Mouse (Mus musculus): ENCODE measurements around the gene Aipl1.

Aipl1 gene

GRCm38 (mm10) chr11:72037409-72037808 is at the start of gene Aipl1:
TSS of gene Aipl1 (minus strand) at chr11:72037509.
- DNase-seq (ENCODE audit: low read depth) = no peak

GRCm38 (mm10) chr11:72086251-72087046 is 49.1 kb upstream of the Aipl1 start:
- no peak for DNase-seq (ENCODE audit: low read depth)

- no peak for DNase-seq (ENCODE audit: low read depth)
These were observed 47.0 kb upstream of the Aipl1 start for GRCm38 (mm10) chr11:72084337-72084736.

- DNase-seq (ENCODE audit: low read depth) = no peak
These were observed 45.3 kb upstream of the Aipl1 start for GRCm38 (mm10) chr11:72082601-72083000.

- no peak for DNase-seq (ENCODE audit: low read depth)
These were observed 43.2 kb upstream of the Aipl1 start for GRCm38 (mm10) chr11:72080461-72080860.

GRCm38 (mm10) chr11:72078647-72079046 is 41.3 kb upstream of the Aipl1 start:
- peak; percentile 50 for DNase-seq (ENCODE audit: low read depth)

- peak; percentile 56 for DNase-seq (ENCODE audit: low read depth)
These were observed 40.7 kb upstream of the Aipl1 start for GRCm38 (mm10) chr11:72078056-72078455.

- no peak for DNase-seq (ENCODE audit: low read depth)
These were observed 36.9 kb upstream of the Aipl1 start for GRCm38 (mm10) chr11:72074230-72074629.

GRCm38 (mm10) chr11:72072331-72072905 is 35.1 kb upstream of the Aipl1 start:
- no peak for DNase-seq (ENCODE audit: low read depth)

- DNase-seq (ENCODE audit: low read depth) = no peak
These were observed 33.4 kb upstream of the Aipl1 start for GRCm38 (mm10) chr11:72070733-72071132.

- DNase-seq (ENCODE audit: low read depth) = no peak
These were observed 30.7 kb upstream of the Aipl1 start for GRCm38 (mm10) chr11:72068026-72068425.

- no peak for DNase-seq (ENCODE audit: low read depth)
These were observed 30.0 kb upstream of the Aipl1 start for GRCm38 (mm10) chr11:72067326-72067725.

GRCm38 (mm10) chr11:72066330-72066729 is 29.0 kb upstream of the Aipl1 start:
- DNase-seq (ENCODE audit: low read depth) = peak; percentile 25

GRCm38 (mm10) chr11:72065103-72065502 is 27.8 kb upstream of the Aipl1 start:
- DNase-seq (ENCODE audit: low read depth) = no peak

GRCm38 (mm10) chr11:72064414-72064813 is 27.1 kb upstream of the Aipl1 start:
- no peak for DNase-seq (ENCODE audit: low read depth)

- DNase-seq (ENCODE audit: low read depth) = no peak
These were observed 23.8 kb upstream of the Aipl1 start for GRCm38 (mm10) chr11:72061093-72061620.

- no peak for DNase-seq (ENCODE audit: low read depth)
These were observed 23.1 kb upstream of the Aipl1 start for GRCm38 (mm10) chr11:72060416-72060815.

GRCm38 (mm10) chr11:72057166-72057565 is 19.9 kb upstream of the Aipl1 start:
- DNase-seq (ENCODE audit: low read depth) = no peak

- DNase-seq (ENCODE audit: low read depth) = no peak
These were observed 17.9 kb upstream of the Aipl1 start for GRCm38 (mm10) chr11:72055176-72055575.

GRCm38 (mm10) chr11:72052636-72053035 is 15.3 kb upstream of the Aipl1 start:
- DNase-seq (ENCODE audit: low read depth) = peak; percentile 86

GRCm38 (mm10) chr11:72052221-72052620 is 14.9 kb upstream of the Aipl1 start:
- DNase-seq (ENCODE audit: low read depth) = peak; percentile 21

GRCm38 (mm10) chr11:72050895-72051858 is 13.9 kb upstream of the Aipl1 start:
- DNase-seq (ENCODE audit: low read depth) = peak; percentile 34
